Mouse (Mus musculus) ES-E14 (cell line): ENCODE results near the gene Rfng.

Experiments
- HCFC1 ChIP-seq: IDR thresholded peaks from 2 replicates; pipeline ENCODE4 v1.6.1; 2012; ENCODE audit warnings: low read length, inconsistent platforms, borderline replicate concordance; ENCODE audit not compliant: insufficient read depth
- ZC3H11A ChIP-seq: IDR thresholded peaks from 2 replicates; pipeline ENCODE4 v1.6.1; 2012; ENCODE audit warnings: low read depth, mild to moderate bottlenecking, inconsistent platforms, low read length, borderline replicate concordance
- ZNF384 ChIP-seq: IDR thresholded peaks from 2 replicates; pipeline ENCODE4 v1.6.1; 2012; ENCODE audit warnings: low read depth, low read length, inconsistent platforms

DNA sequence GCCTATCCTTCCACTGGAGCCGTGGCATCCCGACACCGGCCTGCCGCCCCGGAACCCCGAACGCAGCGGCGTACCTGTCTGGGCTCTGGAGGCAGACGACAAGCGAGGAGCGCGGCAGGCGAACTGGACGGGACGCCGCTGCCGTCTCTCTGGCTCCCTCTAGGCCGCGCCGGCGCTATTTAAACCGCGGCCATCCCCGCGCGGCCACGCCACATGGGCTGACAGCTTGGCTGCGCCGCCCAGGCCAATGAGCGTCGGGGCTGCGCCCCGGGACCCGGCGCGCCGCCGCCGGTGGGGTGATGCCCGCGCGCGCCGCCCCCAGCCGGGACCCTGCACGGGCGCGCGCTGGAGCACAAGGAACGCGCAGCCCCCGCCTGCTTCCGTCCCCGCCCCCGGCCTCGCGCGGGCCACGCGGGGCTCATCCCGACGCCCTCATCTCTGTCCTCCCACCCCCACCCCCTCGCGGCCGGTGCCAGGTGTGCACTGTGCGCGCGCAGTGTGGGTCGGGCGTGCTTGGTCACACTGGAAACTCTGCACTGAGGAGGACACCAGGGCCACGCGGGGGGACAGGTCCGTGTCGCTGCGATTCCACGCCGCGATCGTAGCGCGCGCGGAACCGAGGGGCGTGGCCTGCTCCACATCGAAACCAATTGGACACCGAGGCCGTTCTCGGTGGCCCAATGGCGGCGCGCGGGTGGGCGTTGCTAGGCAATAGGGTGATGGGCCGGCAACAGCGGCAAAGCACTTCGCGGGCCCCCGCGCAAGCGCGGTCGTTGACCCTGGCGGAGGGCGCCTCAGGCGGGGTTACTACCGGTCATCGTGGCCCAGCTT is 40.2 kb upstream of the Rfng start, which contains the start of gene Fasn:
- no peak for TF ChIP-seq ZNF384
- no peak for TF ChIP-seq HCFC1
- TF ChIP-seq ZC3H11A: no peak
